In the genomic region with DNA sequence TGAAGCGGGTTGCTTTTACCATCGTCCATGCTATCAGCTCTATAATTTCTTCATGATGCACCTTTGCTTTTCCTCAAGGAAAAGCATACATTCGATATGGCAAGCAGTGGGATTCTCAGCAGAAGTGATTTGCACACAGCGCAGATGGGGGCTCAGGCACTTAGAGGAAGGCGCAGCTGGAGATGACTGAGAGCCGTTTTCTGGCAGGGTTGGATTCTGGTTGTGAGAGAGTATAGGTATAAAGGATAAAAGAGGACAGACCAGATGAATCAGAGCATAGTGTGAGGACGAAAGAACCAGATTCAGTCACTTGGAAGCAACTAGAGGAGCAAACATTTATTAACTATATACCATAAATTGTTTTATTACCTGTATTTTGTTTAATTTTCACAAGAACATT, we compare ENCODE assay signal across 17 mouse cellular contexts.
"Had no signal": no experiment of that assay in that cellular context is flagged by ENCODE, and none has a peak within 500 bp of the region (broad histone marks: within the 10 kb centered on the region; RNA-seq: fewer than 3 reads in every experiment).

No protein-coding gene starts in this region.

- ATAC-seq: liver, embryonic 12.5 days; liver, postnatal 0 days; lung, postnatal 0 days; midbrain, embryonic 13.5 days; midbrain, embryonic 15.5 days; midbrain, embryonic 16.5 days had no signal

- DNase-seq: left cerebral cortex, postnatal 4 days; liver; liver, embryonic 13.5 days; liver, postnatal 0 days; lung, adult 18-20 months; lung, adult 2 months; lung, embryonic 14.5 days; lung, postnatal 10 days; lung, postnatal 14 days; lung, postnatal 36 days; lung, postnatal 4 days; midbrain, embryonic 14.5 days had no signal
